ENCODE assay signal across 23 mouse cellular contexts in genomic region chr8:121450211-121450610, GRCm38 (mm10).
A peak's percentile ranks its signal among the peaks of the same experiment; 100 is the strongest.
DNase-seq lines count a peak whose midpoint lies in the region; ATAC-seq and TF ChIP-seq lines count a peak whose summit lies in the region.
"Had no signal": no experiment of that assay in that cellular context is flagged by ENCODE, and none has a peak within 500 bp of the region (broad histone marks: within the 10 kb centered on the region; RNA-seq: fewer than 3 reads in every experiment).

No protein-coding gene starts in this region.

- no peak for TF ChIP-seq EP300 in stomach, postnatal 0 days (optimal IDR thresholded peaks at IDR 0.05)

- no peak overlapping the region for H3K4me2 ChIP-seq in midbrain, embryonic 14.5 days (ENCODE audit: low read length)
- no peak overlapping the region for H3K4me2 ChIP-seq in stomach, postnatal 0 days (replicated peaks; ENCODE audit: low read depth)
- H3K4me2 ChIP-seq: forebrain, embryonic 13.5 days; heart, embryonic 12.5 days; heart, embryonic 15.5 days; hindbrain, embryonic 15.5 days had no signal

- TF ChIP-seq CTCF in stomach, postnatal 0 days (IDR thresholded peaks at IDR 0.05; ENCODE audit: low read depth) = no peak

- WGBS in heart, embryonic 10.5 days = 65% methylated on average over 8 of the region's 8 CpGs
- 56% methylated on average over 8 of the region's 8 CpGs for whole genome bisulfite sequencing in midbrain, embryonic 10.5 days
- 61% methylated on average over 8 of the region's 8 CpGs for WGBS in midbrain, embryonic 14.5 days
- WGBS in stomach, postnatal 0 days = 69% methylated on average over 8 of the region's 8 CpGs

- no peak for ATAC-seq in midbrain, embryonic 14.5 days (ENCODE audit: low FRiP score, low TSS enrichment)
- 0 out of 2 replicates have a peak, but pooled peaks have one; percentile 16 for ATAC-seq in stomach, postnatal 0 days (ENCODE audit: low FRiP score, low TSS enrichment)
- ATAC-seq: CD4-positive, CD25-positive, alpha-beta regulatory T cell, adult 4 months; forebrain, embryonic 13.5 days; forebrain, embryonic 16.5 days had no signal

- H3K9ac ChIP-seq in midbrain, embryonic 14.5 days (replicated peaks; ENCODE audit: low read length) = no peak overlapping the region
- no peak overlapping the region for H3K9ac ChIP-seq in stomach, postnatal 0 days (ENCODE audit: low read length)
- H3K9ac ChIP-seq: forebrain, embryonic 13.5 days; heart, embryonic 12.5 days; heart, embryonic 15.5 days; hindbrain, embryonic 15.5 days had no signal

- H3K27me3 ChIP-seq in heart, embryonic 10.5 days (ENCODE audit: insufficient read depth, poor library complexity, severe bottlenecking) = peaks cover 25% of the 10 kb centered on the region; the same call in 1 of the 2 replicates
- no peaks in the 10 kb centered on the region for H3K27me3 ChIP-seq in midbrain, embryonic 10.5 days (ENCODE audit: low read depth, poor library complexity, severe bottlenecking)
- no peaks in the 10 kb centered on the region for H3K27me3 ChIP-seq in midbrain, embryonic 14.5 days (ENCODE audit: control insufficient read depth, insufficient read depth, low read length)
- no peaks in the 10 kb centered on the region for H3K27me3 ChIP-seq in stomach, postnatal 0 days (ENCODE audit: control insufficient read depth, insufficient read depth, low read length)
- H3K27me3 ChIP-seq: forebrain, embryonic 13.5 days; heart, embryonic 12.5 days; heart, embryonic 15.5 days; hindbrain, embryonic 15.5 days had no signal

- no peak overlapping the region for H3K4me3 ChIP-seq in heart, embryonic 10.5 days
- H3K4me3 ChIP-seq in midbrain, embryonic 10.5 days = no peak overlapping the region
- no peak overlapping the region for H3K4me3 ChIP-seq in midbrain, embryonic 14.5 days (replicated peaks; ENCODE audit: low read depth, low read length)
- H3K4me3 ChIP-seq in stomach, postnatal 0 days (ENCODE audit: low read depth, low read length) = no peak overlapping the region
- H3K4me3 ChIP-seq: forebrain, embryonic 10.5 days; forebrain, embryonic 13.5 days; heart, embryonic 12.5 days; heart, embryonic 15.5 days; hindbrain, embryonic 15.5 days had no signal

- H3K9me3 ChIP-seq in heart, embryonic 10.5 days = no peaks in the 10 kb centered on the region
- H3K9me3 ChIP-seq in midbrain, embryonic 10.5 days (replicated peaks) = no peaks in the 10 kb centered on the region
- no peaks in the 10 kb centered on the region for H3K9me3 ChIP-seq in midbrain, embryonic 14.5 days (ENCODE audit: control insufficient read depth, low read length)
- H3K9me3 ChIP-seq in stomach, postnatal 0 days (ENCODE audit: control insufficient read depth, low read length) = no peaks in the 10 kb centered on the region
- H3K9me3 ChIP-seq: forebrain, embryonic 10.5 days; forebrain, embryonic 13.5 days; heart, embryonic 12.5 days; heart, embryonic 15.5 days; hindbrain, embryonic 15.5 days had no signal

- H3K36me3 ChIP-seq in heart, embryonic 10.5 days = no peaks in the 10 kb centered on the region
- no peaks in the 10 kb centered on the region for H3K36me3 ChIP-seq in midbrain, embryonic 10.5 days
- no peaks in the 10 kb centered on the region for H3K36me3 ChIP-seq in midbrain, embryonic 14.5 days (ENCODE audit: control insufficient read depth, insufficient read depth, low read length)
- H3K36me3 ChIP-seq in stomach, postnatal 0 days (ENCODE audit: control insufficient read depth, insufficient read depth, low read length) = no peaks in the 10 kb centered on the region
- H3K36me3 ChIP-seq: forebrain, embryonic 10.5 days; heart, embryonic 12.5 days; heart, embryonic 15.5 days; hindbrain, embryonic 15.5 days had no signal

- DNase-seq in heart, embryonic 10.5 days (ENCODE audit: low spot score) = peak; percentile 71
- no peak for DNase-seq in heart, adult 18-20 months
- DNase-seq in midbrain, embryonic 10.5 days (ENCODE audit: low spot score) = peak; percentile 33
- DNase-seq in midbrain, embryonic 14.5 days = no peak
- no peak for DNase-seq in stomach, postnatal 0 days (ENCODE audit: low spot score)
- DNase-seq in spleen, adult 12 weeks (ENCODE audit: low spot score) = no peak
- DNase-seq: adrenal gland, adult 2 months; adrenal gland, postnatal 14 days; cerebellum, adult 11 months; cerebellum, adult 2 months; cerebellum, adult 9-11 months; cerebellum, postnatal 25 days; gastrocnemius, postnatal 10 days; gastrocnemius, postnatal 36 days; heart, postnatal 10 days; heart, postnatal 36 days had no signal

- peak overlapping the region; percentile 36; the same call in 1 of the 2 replicates for H3K27ac ChIP-seq in heart, embryonic 10.5 days
- H3K27ac ChIP-seq in midbrain, embryonic 10.5 days (replicated peaks) = no peak overlapping the region; the same call in 1 of the 2 replicates
- H3K27ac ChIP-seq in midbrain, embryonic 14.5 days (replicated peaks; ENCODE audit: low read depth, low read length) = no peak overlapping the region
- no peak overlapping the region for H3K27ac ChIP-seq in stomach, postnatal 0 days (replicated peaks)
- H3K27ac ChIP-seq: forebrain, embryonic 10.5 days; forebrain, embryonic 13.5 days; heart, embryonic 15.5 days; hindbrain, embryonic 15.5 days had no signal

- peaks cover 34% of the 10 kb centered on the region for H3K4me1 ChIP-seq in heart, embryonic 10.5 days
- peaks cover 18% of the 10 kb centered on the region for H3K4me1 ChIP-seq in midbrain, embryonic 10.5 days
- H3K4me1 ChIP-seq in midbrain, embryonic 14.5 days (ENCODE audit: control insufficient read depth, insufficient read depth, low read length) = no peaks in the 10 kb centered on the region
- H3K4me1 ChIP-seq in stomach, postnatal 0 days (replicated peaks; ENCODE audit: control insufficient read depth, insufficient read depth) = no peaks in the 10 kb centered on the region
- H3K4me1 ChIP-seq: forebrain, embryonic 13.5 days; hindbrain, embryonic 15.5 days had no signal

Comparison
In these comparisons a context has a peak if more than half of its experiments do, and no peak if none do; other contexts are left out.
1. DNase-seq: peak in heart, embryonic 10.5 days (single experiment) and midbrain, embryonic 10.5 days (single experiment); none in heart, adult 18-20 months (0 of 2), midbrain, embryonic 14.5 days (single experiment), stomach, postnatal 0 days (single experiment) and spleen, adult 12 weeks (single experiment).